Comparison of ENCODE assay signal across 19 mouse cellular contexts in the genomic region with DNA sequence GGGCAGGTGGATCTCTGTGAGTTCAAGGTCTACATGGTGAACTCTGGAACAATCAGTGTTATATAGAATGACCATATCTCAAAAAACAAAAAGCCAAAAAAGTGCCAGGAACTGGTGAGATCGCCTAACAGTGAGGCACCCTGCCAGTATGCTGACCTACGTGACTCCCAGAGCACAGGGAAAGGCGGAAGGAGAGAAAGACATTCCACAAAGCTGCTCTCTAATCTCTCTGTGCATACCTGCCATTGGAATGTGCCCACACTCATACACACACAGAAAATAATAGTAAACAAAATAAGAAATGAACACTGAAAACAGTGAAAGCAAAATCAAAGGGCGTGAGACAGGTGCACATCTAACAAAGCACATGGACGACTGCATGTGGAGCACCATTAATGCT. TPM values are rescaled to one million over a fixed set of nuclear protein-coding genes. Genes with fewer than 3 reads are reported as not detected.
"Had no signal": no experiment of that assay in that cellular context is flagged by ENCODE, and none has a peak within 500 bp of the region (broad histone marks: within the 10 kb centered on the region; RNA-seq: fewer than 3 reads in every experiment).

No protein-coding gene starts in this region.

- H3K27me3 ChIP-seq: midbrain, embryonic 12.5 days; neural tube, embryonic 13.5 days; neural tube, embryonic 15.5 days had no signal

- H3K9ac ChIP-seq: lung, embryonic 14.5 days; midbrain, embryonic 12.5 days; neural tube, embryonic 13.5 days; neural tube, embryonic 15.5 days had no signal

- H3K27ac ChIP-seq: midbrain, embryonic 10.5 days; midbrain, embryonic 12.5 days; neural tube, embryonic 13.5 days; neural tube, embryonic 15.5 days had no signal

- ATAC-seq: midbrain, embryonic 16.5 days had no signal

- DNase-seq: lung, embryonic 14.5 days; lung, postnatal 10 days; lung, postnatal 4 days; midbrain, embryonic 14.5 days; retina, postnatal 1 day; right cerebral cortex, adult 18-20 months; right cerebral cortex, postnatal 25 days; right cerebral cortex, postnatal 4 days; spleen, adult 18-20 months; thymus, adult 18-20 months; thymus, postnatal 14 days; thymus, postnatal 36 days had no signal

- H3K4me3 ChIP-seq: midbrain, embryonic 10.5 days; midbrain, embryonic 12.5 days; myocyte; neural tube, embryonic 13.5 days; neural tube, embryonic 15.5 days had no signal

- H3K4me1 ChIP-seq: midbrain, embryonic 10.5 days; midbrain, embryonic 12.5 days; neural tube, embryonic 13.5 days; neural tube, embryonic 15.5 days had no signal

- H3K9me3 ChIP-seq: midbrain, embryonic 10.5 days; midbrain, embryonic 12.5 days; neural tube, embryonic 13.5 days; neural tube, embryonic 15.5 days had no signal

- H3K4me2 ChIP-seq: lung, embryonic 14.5 days; midbrain, embryonic 12.5 days; neural tube, embryonic 13.5 days; neural tube, embryonic 15.5 days had no signal

RNA-seq across cellular contexts. Expression of gene Ltbp2, which starts 59.0 kb away (rescaled TPM):
- total RNA-seq: megakaryocyte-erythroid progenitor cell, adult 5-6 weeks had no signal
